In genomic region chr17:75526411-75526810, GRCm38 (mm10) we compare ENCODE assay signal across 15 mouse cellular contexts.
"Had no signal": no experiment of that assay in that cellular context is flagged by ENCODE, and none has a peak within 500 bp of the region (broad histone marks: within the 10 kb centered on the region; RNA-seq: fewer than 3 reads in every experiment).

No protein-coding gene starts in this region.

- H3K27ac ChIP-seq: neural tube, embryonic 15.5 days; stomach, embryonic 15.5 days; stomach, postnatal 0 days had no signal

- H3K9ac ChIP-seq: neural tube, embryonic 15.5 days; stomach, embryonic 15.5 days had no signal

- H3K36me3 ChIP-seq: neural tube, embryonic 15.5 days; stomach, embryonic 15.5 days had no signal

- H3K4me3 ChIP-seq: neural tube, embryonic 15.5 days; stomach, embryonic 15.5 days had no signal

- H3K4me1 ChIP-seq: stomach, embryonic 15.5 days had no signal

- H3K27me3 ChIP-seq: neural tube, embryonic 15.5 days; stomach, embryonic 15.5 days had no signal

- DNase-seq: retina, postnatal 1 day; right cerebral cortex, adult 18-20 months; right cerebral cortex, postnatal 14 days; right cerebral cortex, postnatal 25 days; right cerebral cortex, postnatal 4 days; spleen, adult 18-20 months; thymus, adult 18-20 months; thymus, adult 2 months; thymus, postnatal 14 days; thymus, postnatal 25 days; thymus, postnatal 36 days; thymus, postnatal 4 days had no signal
